ENCODE assay signal across 8 mouse cellular contexts in genomic region chr11:120951237-120951636, GRCm38 (mm10). TPM values are rescaled to one million over a fixed set of nuclear protein-coding genes. Genes with fewer than 3 reads are reported as not detected.
DNase-seq lines count a peak whose midpoint lies in the region; ATAC-seq and TF ChIP-seq lines count a peak whose summit lies in the region.

No protein-coding gene starts in this region.

- H3K27me3 ChIP-seq in heart, embryonic 13.5 days (replicated peaks), result peaks cover 12% of the 10 kb centered on the region; the same call in 1 of the 2 replicates
- no peaks in the 10 kb centered on the region for H3K27me3 ChIP-seq in MEL (ENCODE audit: control insufficient read depth in 1 of 2, insufficient read depth in 2 of 2, low read length in 2 of 2)
- H3K27me3 ChIP-seq in heart, embryonic 16.5 days (ENCODE audit: control insufficient read depth, insufficient read depth, low read length), result no peaks in the 10 kb centered on the region
- H3K27me3 ChIP-seq in liver, postnatal 0 days (ENCODE audit: insufficient read depth, low read length), result no peaks in the 10 kb centered on the region; the same call in 1 of the 2 replicates

- H3K9ac ChIP-seq in heart, embryonic 13.5 days, result peak overlapping the region; percentile 77
- H3K9ac ChIP-seq in MEL (ENCODE audit: control insufficient read depth, low read depth, low read length, poor library complexity, severe bottlenecking), result peak overlapping the region; percentile 15
- H3K9ac ChIP-seq in heart, embryonic 16.5 days (ENCODE audit: low read length), result peak overlapping the region; percentile 74
- H3K9ac ChIP-seq in liver, postnatal 0 days (replicated peaks), result peak overlapping the region; percentile 44

- no peak for TF ChIP-seq CTCF in MEL (IDR thresholded peaks at IDR 0.05 in 2 of 3, conservative IDR thresholded peaks at IDR 0.05 in 1 of 3; ENCODE audit: control insufficient read depth in 1 of 3, insufficient read depth in 1 of 3, low read depth in 2 of 3, low read length in 3 of 3, poor library complexity in 1 of 3, severe bottlenecking in 1 of 3)
- TF ChIP-seq CTCF in liver, postnatal 0 days (IDR thresholded peaks at IDR 0.05; ENCODE audit: low read depth), result no peak

- H3K27ac ChIP-seq in heart, embryonic 13.5 days (replicated peaks), result peak overlapping the region; percentile 92
- no peak overlapping the region for H3K27ac ChIP-seq in MEL (ENCODE audit: control insufficient read depth, low read depth, low read length)
- peak overlapping the region; percentile 86 for H3K27ac ChIP-seq in heart, embryonic 16.5 days (ENCODE audit: low read length)
- peak overlapping the region; percentile 68; the same call in 1 of the 2 replicates for H3K27ac ChIP-seq in liver, postnatal 0 days (ENCODE audit: low read depth)

- H3K4me1 ChIP-seq in heart, embryonic 13.5 days, result peaks cover 75% of the 10 kb centered on the region
- H3K4me1 ChIP-seq in MEL (ENCODE audit: control insufficient read depth in 1 of 2, insufficient read depth in 2 of 2, low read length in 2 of 2), result peaks cover 4 to 24% of the 10 kb centered on the region in 2 experiments
- H3K4me1 ChIP-seq in heart, embryonic 16.5 days (ENCODE audit: control insufficient read depth, insufficient read depth, low read length), result peaks cover 32% of the 10 kb centered on the region
- H3K4me1 ChIP-seq in liver, postnatal 0 days (ENCODE audit: insufficient read depth), result peaks cover 55% of the 10 kb centered on the region

- peak overlapping the region; percentile 80 for H3K4me3 ChIP-seq in heart, embryonic 13.5 days
- H3K4me3 ChIP-seq in MEL (ENCODE audit: control insufficient read depth in 1 of 2, insufficient read depth in 1 of 2, low read depth in 2 of 2, low read length in 2 of 2), result peak overlapping the region; percentile 57 to 76
- peak overlapping the region; percentile 66 for H3K4me3 ChIP-seq in heart, embryonic 16.5 days (ENCODE audit: low read length)
- H3K4me3 ChIP-seq in liver, postnatal 0 days (ENCODE audit: low read depth, low read length), result peak overlapping the region; percentile 58

- peaks cover 27% of the 10 kb centered on the region for H3K36me3 ChIP-seq in heart, embryonic 13.5 days
- H3K36me3 ChIP-seq in MEL (ENCODE audit: control insufficient read depth in 1 of 2, insufficient read depth in 2 of 2, low read length in 2 of 2), result peaks cover 9 to 18% of the 10 kb centered on the region in 2 experiments
- H3K36me3 ChIP-seq in heart, embryonic 16.5 days (ENCODE audit: control insufficient read depth, insufficient read depth), result peaks cover 7% of the 10 kb centered on the region
- peaks cover 15% of the 10 kb centered on the region for H3K36me3 ChIP-seq in liver, postnatal 0 days (replicated peaks; ENCODE audit: insufficient read depth, low read length)

- intact Hi-C loops in heart, postnatal 14 days (cut with DNase I), result no loop called here

- no peak for TF ChIP-seq EP300 in MEL (IDR thresholded peaks at IDR 0.05; ENCODE audit: low read depth in 1 of 2, low read length in 2 of 2)
- no peak for TF ChIP-seq EP300 in liver, postnatal 0 days (IDR thresholded peaks at IDR 0.05; ENCODE audit: low read depth)

- WGBS in heart, embryonic 13.5 days, result 14% methylated on average over 8 of the region's 8 CpGs
- 24% methylated on average over 8 of the region's 8 CpGs for WGBS in heart, embryonic 16.5 days
- WGBS in liver, postnatal 0 days (ENCODE audit: insufficient replicate concordance), result 42% methylated on average over 8 of the region's 8 CpGs

- TF ChIP-seq RAD21 in MEL (IDR thresholded peaks at IDR 0.05; ENCODE audit: low read depth, low read length), result no peak

- H3K4me2 ChIP-seq in heart, embryonic 13.5 days, result peak overlapping the region; percentile 74
- peak overlapping the region; percentile 70 for H3K4me2 ChIP-seq in heart, embryonic 16.5 days (ENCODE audit: low read depth, low read length)
- peak overlapping the region; percentile 87 for H3K4me2 ChIP-seq in liver, postnatal 0 days (ENCODE audit: low read depth, low read length)

- H3K9me3 ChIP-seq in heart, embryonic 13.5 days, result no peaks in the 10 kb centered on the region
- no peaks in the 10 kb centered on the region for H3K9me3 ChIP-seq in MEL (replicated peaks; ENCODE audit: insufficient read depth, low read length)
- no peaks in the 10 kb centered on the region for H3K9me3 ChIP-seq in heart, embryonic 16.5 days (replicated peaks; ENCODE audit: control insufficient read depth, low read length)
- H3K9me3 ChIP-seq in liver, postnatal 0 days (ENCODE audit: low read length), result no peaks in the 10 kb centered on the region

- no peak for ATAC-seq in heart, embryonic 13.5 days (ENCODE audit: extremely low read depth, insufficient number of reproducible peaks, low FRiP score, low TSS enrichment)
- no peak for ATAC-seq in heart, embryonic 16.5 days (replicated peaks; ENCODE audit: extremely low read depth, insufficient read depth, low FRiP score)
- no peak for ATAC-seq in liver, postnatal 0 days

- H3K79me2 ChIP-seq in MEL (ENCODE audit: control insufficient read depth, insufficient read depth, low read length, poor library complexity), result peaks cover 58% of the 10 kb centered on the region

- no peak for TF ChIP-seq POLR2A in MEL (IDR thresholded peaks at IDR 0.05; ENCODE audit: control insufficient read depth in 1 of 2, insufficient read depth in 1 of 2, low read depth in 1 of 2, low read length in 2 of 2, poor library complexity in 1 of 2)

- no peak for DNase-seq in heart, postnatal 14 days
- no peak for DNase-seq in MEL (ENCODE audit: low read depth, low spot score)
- DNase-seq in liver, postnatal 0 days, result no peak
- DNase-seq in layer of hippocampus, postnatal 10 days (ENCODE audit: low spot score in 2 of 2), result no peak
- no peak for DNase-seq in left cerebral cortex, adult 18-20 months (ENCODE audit: low spot score in 2 of 2)
- DNase-seq in urinary bladder, postnatal 10 days (ENCODE audit: low spot score), result no peak

TF ChIP-seq in MEL, 35 proteins besides CTCF, POLR2A, EP300 and RAD21 (continues in another document):
- TF ChIP-seq HCFC1 (IDR thresholded peaks at IDR 0.05; ENCODE audit: low read depth, low read length) (no peak), GATA1 (IDR thresholded peaks at IDR 0.05; ENCODE audit: low read depth, low read length) (no peak), POLR2AphosphoS2 (IDR thresholded peaks at IDR 0.05; ENCODE audit: low read length) (no peak), ELF1 (IDR thresholded peaks at IDR 0.05; ENCODE audit: low read depth, low read length) (no peak), MXI1 (IDR thresholded peaks at IDR 0.05; ENCODE audit: low read depth, low read length) (no peak), KAT2A (conservative IDR thresholded peaks at IDR 0.05; ENCODE audit: low read depth, low read length) (no peak), MYC (IDR thresholded peaks at IDR 0.05; ENCODE audit: low read depth, low read length) (no peak), MAFK (IDR thresholded peaks at IDR 0.05; ENCODE audit: borderline replicate concordance, low read depth, low read length) (no peak), TBP (IDR thresholded peaks at IDR 0.05; ENCODE audit: low read depth, low read length) (no peak), NRF1 (IDR thresholded peaks at IDR 0.05; ENCODE audit: insufficient read depth, low read depth, low read length, poor library complexity, severe bottlenecking) (no peak), ETS1 (IDR thresholded peaks at IDR 0.05; ENCODE audit: low read depth, low read length) (no peak), SMC3 (IDR thresholded peaks at IDR 0.05; ENCODE audit: low read depth, low read length) (no peak), ZC3H11A (IDR thresholded peaks at IDR 0.05; ENCODE audit: low read depth, low read length) (no peak), TCF12 (IDR thresholded peaks at IDR 0.05; ENCODE audit: low read depth, low read length) (no peak), USF2 (IDR thresholded peaks at IDR 0.05; ENCODE audit: borderline replicate concordance in 1 of 2, insufficient read depth in 1 of 2, low read depth in 1 of 2, low read length in 2 of 2) (no peak), BHLHE40 (IDR thresholded peaks at IDR 0.05; ENCODE audit: borderline replicate concordance, low read depth, low read length) (no peak), MAX (IDR thresholded peaks at IDR 0.05; ENCODE audit: low read length) (no peak)

RNA-seq across cellular contexts. Expression of gene Slc16a3, which starts 3.0 kb away (rescaled TPM):
- 224 and 258 TPM in 2 replicates for polyA plus RNA-seq in heart, embryonic 13.5 days (2015; fragmentation: Nextera tagmentation; extraction: Ambion mirVana)
- total RNA-seq in heart, postnatal 14 days (2021), result 1 to 10 TPM; 1.9 to 2.2 TPM
- total RNA-seq in MEL (2012; rRNA removed), result 570 and 748 TPM in 2 replicates
- 100 to 1,000 TPM in 1 of 2 experiments, 10 to 100 TPM in 1; 85.7 to 610 TPM for polyA plus RNA-seq in MEL (2012; ENCODE audit: insufficient read depth in 1 of 2, insufficient read length in 2 of 2, low read depth in 1 of 2, low replicate concordance in 2 of 2, missing spikeins in 1 of 2)
- 164 and 206 TPM in 2 replicates for polyA plus RNA-seq in heart, embryonic 16.5 days (2015; fragmentation: Nextera tagmentation; extraction: Ambion mirVana)
- polyA plus RNA-seq in liver, postnatal 0 days (2015; fragmentation: Nextera tagmentation; extraction: Ambion mirVana), result 9.9 and 13.9 TPM in 2 replicates
- 1 to 10 TPM; 2.9 to 4.1 TPM for total RNA-seq in layer of hippocampus, postnatal 10 days (2021)
- total RNA-seq in left cerebral cortex, adult 18-20 months (2021), result 1 to 10 TPM; 3.9 to 4.0 TPM

RNA-seq across cellular contexts. Expression of gene Ccdc57, which starts 18.6 kb away (rescaled TPM):
- polyA plus RNA-seq in heart, embryonic 13.5 days (2015; fragmentation: Nextera tagmentation; extraction: Ambion mirVana), result 3.1 and 3.7 TPM in 2 replicates
- total RNA-seq in heart, postnatal 14 days (2021), result 1 to 10 TPM; 1.2 to 1.6 TPM
- total RNA-seq in MEL (2012; rRNA removed), result 4.4 and 5.3 TPM in 2 replicates
- 1 to 10 TPM in 1 of 2 experiments, not detected in 1; 7.4 TPM for polyA plus RNA-seq in MEL (2012; ENCODE audit: insufficient read depth in 1 of 2, insufficient read length in 2 of 2, low read depth in 1 of 2, low replicate concordance in 2 of 2, missing spikeins in 1 of 2)
- polyA plus RNA-seq in heart, embryonic 16.5 days (2015; fragmentation: Nextera tagmentation; extraction: Ambion mirVana), result 4.0 and 4.5 TPM in 2 replicates
- 1.2 and 1.4 TPM in 2 replicates for polyA plus RNA-seq in liver, postnatal 0 days (2015; fragmentation: Nextera tagmentation; extraction: Ambion mirVana)
- 1 to 10 TPM; 7.3 to 7.4 TPM for total RNA-seq in layer of hippocampus, postnatal 10 days (2021)
- 1 to 10 TPM; 7.2 to 9.3 TPM for total RNA-seq in left cerebral cortex, adult 18-20 months (2021)

RNA-seq across cellular contexts. Expression of gene Csnk1d, which starts 39.9 kb away (rescaled TPM):
- 71.4 and 71.5 TPM in 2 replicates for polyA plus RNA-seq in heart, embryonic 13.5 days (2015; fragmentation: Nextera tagmentation; extraction: Ambion mirVana)
- total RNA-seq in heart, postnatal 14 days (2021), result 10 to 100 TPM; 70.8 to 73.8 TPM
- 81.3 and 83.2 TPM in 2 replicates for total RNA-seq in MEL (2012; rRNA removed)
- polyA plus RNA-seq in MEL (2012; ENCODE audit: insufficient read depth in 1 of 2, insufficient read length in 2 of 2, low read depth in 1 of 2, low replicate concordance in 2 of 2, missing spikeins in 1 of 2), result 100 to 1,000 TPM; 121 to 329 TPM
- polyA plus RNA-seq in heart, embryonic 16.5 days (2015; fragmentation: Nextera tagmentation; extraction: Ambion mirVana), result 68.8 and 76.1 TPM in 2 replicates
- polyA plus RNA-seq in liver, postnatal 0 days (2015; fragmentation: Nextera tagmentation; extraction: Ambion mirVana), result 29.9 and 30.0 TPM in 2 replicates
- 100 to 1,000 TPM; 115 TPM for total RNA-seq in layer of hippocampus, postnatal 10 days (2021)
- 100 to 1,000 TPM; 117 to 135 TPM for total RNA-seq in left cerebral cortex, adult 18-20 months (2021)

Comparison
In these comparisons a context has a peak if more than half of its experiments do, and no peak if none do; other contexts are left out.
1. H3K9ac ChIP-seq: peak in every context shown above with its lines; median percentile 77 in heart, embryonic 13.5 days; 74 in heart, embryonic 16.5 days; 44 in liver, postnatal 0 days; 15 in MEL.
2. RNA of gene Slc16a3, which starts 3.0 kb away (total RNA-seq): 570 to 748 TPM in MEL; 2.9 to 4.1 TPM in layer of hippocampus, postnatal 10 days, 3.9 to 4.0 TPM in left cerebral cortex, adult 18-20 months and 1.9 to 2.2 TPM in heart, postnatal 14 days; every median in the first group is over 100 times any median in the second.
3. Peak in every context shown above with its lines, with median percentiles within 50 percentile points of each other: H3K4me2 ChIP-seq and H3K4me3 ChIP-seq.